Mouse (Mus musculus) liver, postnatal 0 days (tissue): ENCODE data around the gene AI481877. TPM values are rescaled to one million over a fixed set of nuclear protein-coding genes. Genes with fewer than 3 reads are reported as not detected.
"Not testable (repeated sequence)": the region's sequence is repeated elsewhere in the genome, so short reads cannot be mapped to it uniquely, and the experiment has no call there.

ENCODE experiments used
- ATAC-seq: fragments of 200-750 bp; cut with Nextera tagmentation; 2 replicates; pipeline ENCODE4 v1.8.0; 2017; ENCODE audit warnings: mild to moderate bottlenecking, moderate library complexity
- DNase-seq: peaks from one replicate; pipeline ENCODE4 v3.0.0-alpha.2; 2016
- H3K27ac ChIP-seq: fragments of 300-500 bp; sonication (generic); 2 replicates; pipeline ENCODE4 v1.5.1; 2014; ENCODE audit warnings: antibody characterized with exemption, moderate library complexity, mild to moderate bottlenecking, low read depth
- H3K27me3 ChIP-seq: fragments of 300-500 bp; sonication (generic); 2 replicates; pipeline ENCODE4 v1.6.1; 2014; ENCODE audit warnings: low read length, control low read depth, mixed read lengths; ENCODE audit not compliant: insufficient read depth
- H3K36me3 ChIP-seq: fragments of 300-500 bp; sonication (generic); replicated peaks from 2 replicates; pipeline ENCODE4 v1.6.1; 2014; ENCODE audit warnings: mild to moderate bottlenecking, control low read depth, low read length, moderate library complexity, mixed read lengths; ENCODE audit not compliant: insufficient read depth
- H3K4me1 ChIP-seq: fragments of 300-500 bp; sonication (generic); 2 replicates; pipeline ENCODE4 v1.6.1; 2014; ENCODE audit warnings: antibody characterized with exemption, mild to moderate bottlenecking, control low read depth; ENCODE audit not compliant: insufficient read depth
- H3K4me2 ChIP-seq: fragments of 300-500 bp; sonication (generic); 2 replicates; pipeline ENCODE4 v1.6.1; 2014; ENCODE audit warnings: low read depth, mild to moderate bottlenecking, low read length, moderate library complexity, mixed read lengths
- H3K4me3 ChIP-seq: fragments of 300-500 bp; sonication (generic); 2 replicates; pipeline ENCODE4 v1.5.1; 2014; ENCODE audit warnings: low read depth, low read length
- H3K9ac ChIP-seq: fragments of 300-500 bp; sonication (generic); replicated peaks from 2 replicates; pipeline ENCODE4 v1.6.1; 2014; ENCODE audit warnings: mild to moderate bottlenecking, moderate library complexity
- H3K9me3 ChIP-seq: fragments of 300-500 bp; sonication (generic); 2 replicates; pipeline ENCODE4 v1.6.1; 2016; ENCODE audit warnings: mild to moderate bottlenecking, control low read depth, low read length, mixed read lengths
- CTCF ChIP-seq: sonication (generic); IDR thresholded peaks from 2 replicates; pipeline ENCODE4 v1.5.1; 2016; ENCODE audit warnings: antibody characterized with exemption, low read depth
- EP300 ChIP-seq: IDR thresholded peaks from 2 replicates; pipeline ENCODE4 v1.6.1; 2016; ENCODE audit warnings: antibody characterized with exemption, low read depth, mild to moderate bottlenecking
- WGBS: fragments of 180-500 bp; shearing (Covaris S2); extraction: QIAGEN DNeasy Blood & Tissue Kit; methylation state at CpG from one replicate; pipeline ENCODE4 v1.1.7; 2014; ENCODE audit not compliant: insufficient replicate concordance; 5-methylcytosine and 5-hydroxymethylcytosine counted together
- polyA plus RNA-seq: library from polyadenylated mRNA; unstranded; fragments of >200 nt; fragmentation: Nextera tagmentation; extraction: Ambion mirVana; gene quantifications from 2 replicates; pipeline ENCODE4 v1.2.1, GENCODE M21; 2015

Gene AI481877
- not detected in 2 replicates for polyA plus RNA-seq

- H3K27ac ChIP-seq, H3K4me2 ChIP-seq, H3K27me3 ChIP-seq, H3K4me1 ChIP-seq, H3K9ac ChIP-seq, H3K9me3 ChIP-seq, H3K4me3 ChIP-seq, H3K36me3 ChIP-seq, DNase-seq, ATAC-seq: not testable (repeated sequence)
- WGBS: 63% methylated on average over 3 of the region's 6 CpGs
Observed at GRCm38 (mm10) chr4:59138507-59139033, at the start of gene AI481877. Gene AI481877 (minus strand): TSS chr4:59138983.

- WGBS: 11% methylated on average over 4 of the region's 4 CpGs
- Histone ChIP-seq H3K4me1 (peaks cover 6% of the 10 kb centered on the region; the same call in 1 of the 2 replicates), H3K4me2 (peak overlapping the region; percentile 88), H3K27ac (peak overlapping the region; percentile 94), H3K9ac (peak overlapping the region; percentile 91), H3K27me3 (no peaks in the 10 kb centered on the region), H3K9me3 (no peaks in the 10 kb centered on the region), H3K36me3 (no peaks in the 10 kb centered on the region), H3K4me3 (peak overlapping the region; percentile 78)
- TF ChIP-seq CTCF (no peak), EP300 (no peak)
- DNase-seq (no peak), ATAC-seq (no peak)
Observed at GRCm38 (mm10) chr4:59188474-59188801, 49.7 kb upstream of the AI481877 start.

GRCm38 (mm10) chr4:59187289-59187688 lies 48.5 kb upstream of the AI481877 start:
- no peak overlapping the region for H3K27ac ChIP-seq
- no peak overlapping the region for H3K4me2 ChIP-seq
- no peak overlapping the region for H3K9ac ChIP-seq
- H3K36me3 ChIP-seq: no peaks in the 10 kb centered on the region
- H3K4me1 ChIP-seq: peaks cover 2% of the 10 kb centered on the region; the same call in 1 of the 2 replicates
- H3K27me3 ChIP-seq: no peaks in the 10 kb centered on the region
- DNase-seq: peak; percentile 59
- no peak for ATAC-seq
- no peak for TF ChIP-seq EP300
- TF ChIP-seq CTCF: peak; percentile 73
- H3K4me3 ChIP-seq: no peak overlapping the region
- no peaks in the 10 kb centered on the region for H3K9me3 ChIP-seq
- 20% methylated on average over 3 of the region's 3 CpGs for WGBS

- no peaks in the 10 kb centered on the region for H3K9me3 ChIP-seq
- TF ChIP-seq CTCF (no peak), EP300 (no peak)
- WGBS: 59% methylated on average over 3 of the region's 3 CpGs
- H3K27me3 ChIP-seq: no peaks in the 10 kb centered on the region
- no peak overlapping the region for H3K27ac ChIP-seq
- ATAC-seq (no peak), DNase-seq (no peak)
- H3K4me2 ChIP-seq: no peak overlapping the region
- H3K4me3 ChIP-seq: no peak overlapping the region
- no peak overlapping the region for H3K9ac ChIP-seq
- H3K4me1 ChIP-seq: peaks cover 7% of the 10 kb centered on the region
- no peaks in the 10 kb centered on the region for H3K36me3 ChIP-seq
Observed at GRCm38 (mm10) chr4:59185671-59186070, 46.9 kb upstream of the AI481877 start.

- DNase-seq (no peak), ATAC-seq (no peak)
- Histone ChIP-seq H3K4me3 (no peak overlapping the region), H3K4me1 (peaks cover 7% of the 10 kb centered on the region; the same call in 1 of the 2 replicates), H3K27me3 (no peaks in the 10 kb centered on the region), H3K9me3 (no peaks in the 10 kb centered on the region), H3K27ac (no peak overlapping the region), H3K36me3 (no peaks in the 10 kb centered on the region), H3K4me2 (no peak overlapping the region), H3K9ac (no peak overlapping the region)
- WGBS: 45% methylated on average over 5 of the region's 5 CpGs
- TF ChIP-seq CTCF: no peak
- no peak for TF ChIP-seq EP300
Observed at GRCm38 (mm10) chr4:59181320-59182271, 42.8 kb upstream of the AI481877 start.

- 67% methylated on average over 2 of the region's 2 CpGs for WGBS
- Histone ChIP-seq H3K9me3 (no peaks in the 10 kb centered on the region), H3K27me3 (no peaks in the 10 kb centered on the region)
Observed at GRCm38 (mm10) chr4:59177566-59177965, 38.8 kb upstream of the AI481877 start.

More at GRCm38 (mm10) chr4:59177566-59177965, 38.8 kb upstream of the AI481877 start:
- DNase-seq (no peak), ATAC-seq (peak; percentile 27; the same call in 1 of the 2 replicates)
- H3K4me2 ChIP-seq: no peak overlapping the region
- H3K4me1 ChIP-seq: peaks cover 9% of the 10 kb centered on the region
- no peak overlapping the region for H3K4me3 ChIP-seq
- no peaks in the 10 kb centered on the region for H3K36me3 ChIP-seq
- H3K27ac ChIP-seq: no peak overlapping the region
- H3K9ac ChIP-seq: no peak overlapping the region
- TF ChIP-seq CTCF (no peak), EP300 (no peak)
